Mouse (Mus musculus) bone marrow, adult 2 months (tissue): Measurements from ENCODE around the gene Aatf.
A peak's percentile ranks its signal among the peaks of the same experiment; 100 is the strongest.

ENCODE experiments used
- CTCF ChIP-seq: fragments of 200-500 bp; IDR thresholded peaks from 2 replicates; pipeline ENCODE4 v1.5.1; 2011; ENCODE audit warnings: low read length, control low read depth; ENCODE audit not compliant: control insufficient read depth, insufficient read depth
- POLR2A ChIP-seq: fragments of 200-500 bp; IDR thresholded peaks from 2 replicates; pipeline ENCODE4 v1.6.1; 2011; ENCODE audit warnings: low read depth, mild to moderate bottlenecking, control low read depth, low read length, borderline replicate concordance; ENCODE audit not compliant: control insufficient read depth

DNA sequence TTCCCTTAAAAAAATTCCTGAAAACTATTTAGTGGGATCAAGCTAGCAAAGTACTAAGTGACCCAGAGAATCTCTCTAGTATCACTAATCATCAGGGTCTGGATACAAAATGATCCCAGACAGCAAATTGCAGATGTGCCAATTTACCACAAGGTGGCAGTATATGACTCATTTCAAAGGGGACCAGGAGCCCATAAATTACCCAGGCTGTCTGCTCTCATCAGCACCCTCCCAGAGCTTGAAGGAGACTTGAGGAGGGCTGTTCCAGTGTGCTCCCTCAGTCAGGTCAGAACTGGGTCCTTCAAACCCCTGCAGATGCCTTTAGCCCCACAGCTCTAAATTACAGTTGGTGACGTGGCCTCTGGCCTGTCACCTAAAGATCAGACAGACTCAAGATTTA is 83.7 kb downstream of the Aatf start:
- TF ChIP-seq CTCF (peak; percentile 46), POLR2A (no peak)
